Mouse (Mus musculus): ENCODE data around the gene Bcl2l1. TPM values are rescaled to one million over a fixed set of nuclear protein-coding genes. Genes with fewer than 3 reads are reported as not detected.
A peak's percentile ranks its signal among the peaks of the same experiment; 100 is the strongest.

The Bcl2l1 gene
- polyA plus RNA-seq (2015; fragmentation: Nextera tagmentation; extraction: Ambion mirVana) = 209 and 237 TPM in 2 replicates

- H3K4me2 ChIP-seq = peak within 1 kb of the TSS; percentile 81
- H3K9ac ChIP-seq = peak within 1 kb of the TSS; percentile 85
- H3K4me3 ChIP-seq (replicated peaks) = peak within 1 kb of the TSS; percentile 72
- peak within 1 kb of the TSS; percentile 91 for H3K27ac ChIP-seq (replicated peaks)
- peaks cover 59% of the 10 kb centered on the region for H3K4me1 ChIP-seq (replicated peaks)
- H3K9me3 ChIP-seq (replicated peaks) = no peaks in the 10 kb centered on the region
- peaks cover 36% of the 10 kb centered on the region for H3K36me3 ChIP-seq (replicated peaks)
- peak; percentile 94 for ATAC-seq (ENCODE audit: insufficient read depth)
- WGBS (ENCODE audit: insufficient replicate concordance) = under 1% methylated on average over 74 of the region's 74 CpGs
- no peaks in the 10 kb centered on the region for H3K27me3 ChIP-seq
Observed at GRCm38 (mm10) chr2:152831019-152831878, at the start of gene Bcl2l1. TSS of gene Bcl2l1 (minus strand) at chr2:152831728.

- Histone ChIP-seq H3K9ac (no peak overlapping the region), H3K9me3 (replicated peaks) (no peaks in the 10 kb centered on the region), H3K4me3 (replicated peaks) (no peak overlapping the region), H3K27me3 (no peaks in the 10 kb centered on the region), H3K4me2 (no peak overlapping the region), H3K4me1 (replicated peaks) (peaks cover 3% of the 10 kb centered on the region; the same call in 1 of the 2 replicates), H3K36me3 (replicated peaks) (peaks cover 96% of the 10 kb centered on the region), H3K27ac (replicated peaks) (no peak overlapping the region)
- 88% methylated on average over 13 of the region's 13 CpGs for WGBS (ENCODE audit: insufficient replicate concordance)
- no peak for ATAC-seq (ENCODE audit: insufficient read depth)
Observed at GRCm38 (mm10) chr2:152880898-152881297, 49.4 kb upstream of the Bcl2l1 start.

- Histone ChIP-seq H3K27me3 (no peaks in the 10 kb centered on the region), H3K4me3 (replicated peaks) (no peak overlapping the region), H3K4me2 (no peak overlapping the region), H3K36me3 (replicated peaks) (peaks cover 96% of the 10 kb centered on the region), H3K9ac (no peak overlapping the region), H3K27ac (replicated peaks) (no peak overlapping the region), H3K4me1 (replicated peaks) (peaks cover 3% of the 10 kb centered on the region; the same call in 1 of the 2 replicates), H3K9me3 (replicated peaks) (no peaks in the 10 kb centered on the region)
- WGBS (ENCODE audit: insufficient replicate concordance) = 68% methylated on average over 3 of the region's 3 CpGs
- ATAC-seq (ENCODE audit: insufficient read depth) = no peak
Observed at GRCm38 (mm10) chr2:152878239-152878638, 46.7 kb upstream of the Bcl2l1 start.

GRCm38 (mm10) chr2:152863346-152863745, 31.8 kb upstream of the Bcl2l1 start:
- H3K4me1 ChIP-seq (replicated peaks) = peaks cover 13% of the 10 kb centered on the region; the same call in 1 of the 2 replicates
- no peaks in the 10 kb centered on the region for H3K27me3 ChIP-seq
- H3K9ac ChIP-seq = no peak overlapping the region
- H3K9me3 ChIP-seq (replicated peaks) = no peaks in the 10 kb centered on the region
- 93% methylated on average over 6 of the region's 6 CpGs for WGBS (ENCODE audit: insufficient replicate concordance)
- ATAC-seq (ENCODE audit: insufficient read depth) = no peak
- H3K4me3 ChIP-seq (replicated peaks) = no peak overlapping the region
- H3K4me2 ChIP-seq = no peak overlapping the region
- peaks cover 94% of the 10 kb centered on the region for H3K36me3 ChIP-seq (replicated peaks)
- no peak overlapping the region for H3K27ac ChIP-seq (replicated peaks)

- 69% methylated on average over 3 of the region's 3 CpGs for WGBS (ENCODE audit: insufficient replicate concordance)
- H3K4me2 ChIP-seq = no peak overlapping the region
Observed at GRCm38 (mm10) chr2:152862638-152863037, 31.1 kb upstream of the Bcl2l1 start.

DNA sequence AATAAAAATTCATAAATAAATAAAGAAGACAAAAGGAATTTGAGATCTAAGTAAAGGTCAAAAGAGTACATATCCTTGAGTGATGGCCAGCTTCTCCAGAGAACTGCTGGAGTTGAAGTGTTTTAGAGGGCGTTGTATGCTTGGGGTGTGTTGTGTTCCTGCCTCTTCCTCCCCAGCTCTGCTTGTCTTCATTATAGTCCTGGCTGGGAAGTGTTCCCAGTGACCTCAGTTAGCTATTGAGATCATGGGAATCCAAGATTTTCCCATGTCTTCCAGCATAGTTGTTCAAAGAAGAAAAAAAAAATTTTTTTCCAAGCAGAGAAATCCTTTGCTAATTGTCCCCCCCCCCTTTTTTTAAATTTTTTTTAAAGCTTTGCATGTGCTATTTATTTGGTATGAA, 30.4 kb upstream of the Bcl2l1 start:
- Histone ChIP-seq H3K36me3 (replicated peaks) (peaks cover 95% of the 10 kb centered on the region), H3K9me3 (replicated peaks) (no peaks in the 10 kb centered on the region), H3K9ac (no peak overlapping the region), H3K4me2 (no peak overlapping the region), H3K27ac (replicated peaks) (no peak overlapping the region), H3K4me3 (replicated peaks) (no peak overlapping the region), H3K27me3 (no peaks in the 10 kb centered on the region), H3K4me1 (replicated peaks) (0 out of 2 replicates have a peak, but pooled peaks cover 8% of the 10 kb centered on the region)
- ATAC-seq (ENCODE audit: insufficient read depth) = no peak
- WGBS (ENCODE audit: insufficient replicate concordance) = 91% methylated on average over 1 of the region's 1 CpGs

More at GRCm38 (mm10) chr2:152862638-152863037, 31.1 kb upstream of the Bcl2l1 start:
- Histone ChIP-seq H3K36me3 (replicated peaks) (peaks cover 95% of the 10 kb centered on the region), H3K9me3 (replicated peaks) (no peaks in the 10 kb centered on the region), H3K9ac (no peak overlapping the region), H3K27ac (replicated peaks) (no peak overlapping the region), H3K4me1 (replicated peaks) (peaks cover 11% of the 10 kb centered on the region; the same call in 1 of the 2 replicates), H3K4me3 (replicated peaks) (no peak overlapping the region), H3K27me3 (no peaks in the 10 kb centered on the region)
- no peak for ATAC-seq (ENCODE audit: insufficient read depth)

- no peak overlapping the region for H3K27ac ChIP-seq (replicated peaks)
- H3K4me1 ChIP-seq (replicated peaks) = no peaks in the 10 kb centered on the region
- H3K9ac ChIP-seq = no peak overlapping the region
- no peaks in the 10 kb centered on the region for H3K27me3 ChIP-seq
- no peaks in the 10 kb centered on the region for H3K9me3 ChIP-seq (replicated peaks)
- no peak overlapping the region for H3K4me3 ChIP-seq (replicated peaks)
- no peak for ATAC-seq (ENCODE audit: insufficient read depth)
- WGBS (ENCODE audit: insufficient replicate concordance) = 92% methylated on average over 3 of the region's 3 CpGs
- peaks cover 95% of the 10 kb centered on the region for H3K36me3 ChIP-seq (replicated peaks)
- H3K4me2 ChIP-seq = no peak overlapping the region
Observed at GRCm38 (mm10) chr2:152859501-152859900, 28.0 kb upstream of the Bcl2l1 start.

DNA sequence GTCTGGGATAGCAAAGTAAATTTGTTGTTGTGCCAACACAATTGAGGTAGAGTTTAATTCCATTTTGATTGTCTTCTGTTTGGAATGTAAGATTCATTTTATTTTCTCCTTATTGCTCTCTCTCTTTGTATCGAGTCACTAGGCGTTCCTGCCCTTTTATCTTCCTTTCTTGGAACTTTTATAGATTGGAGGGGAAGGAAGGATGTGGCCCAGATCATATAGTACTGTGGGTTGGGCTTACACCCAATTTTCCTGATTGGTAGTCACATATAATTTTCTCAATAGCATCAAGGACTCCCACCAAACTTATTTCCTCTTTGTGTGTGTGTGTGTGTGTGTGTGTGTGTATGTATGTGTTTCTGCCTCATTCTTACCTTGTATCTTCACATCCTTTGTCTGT, 16.9 kb upstream of the Bcl2l1 start:
- peak; percentile 24; the same call in 1 of the 2 replicates for ATAC-seq (ENCODE audit: insufficient read depth)
- Histone ChIP-seq H3K27me3 (no peaks in the 10 kb centered on the region), H3K36me3 (replicated peaks) (peaks cover 44% of the 10 kb centered on the region), H3K9me3 (replicated peaks) (no peaks in the 10 kb centered on the region), H3K4me2 (peak overlapping the region; percentile 75), H3K27ac (replicated peaks) (peak overlapping the region; percentile 96), H3K4me1 (replicated peaks) (peaks cover 37% of the 10 kb centered on the region), H3K4me3 (replicated peaks) (peak overlapping the region; percentile 84), H3K9ac (peak overlapping the region; percentile 94)
- WGBS (ENCODE audit: insufficient replicate concordance) = 2% methylated on average over 2 of the region's 2 CpGs

DNA sequence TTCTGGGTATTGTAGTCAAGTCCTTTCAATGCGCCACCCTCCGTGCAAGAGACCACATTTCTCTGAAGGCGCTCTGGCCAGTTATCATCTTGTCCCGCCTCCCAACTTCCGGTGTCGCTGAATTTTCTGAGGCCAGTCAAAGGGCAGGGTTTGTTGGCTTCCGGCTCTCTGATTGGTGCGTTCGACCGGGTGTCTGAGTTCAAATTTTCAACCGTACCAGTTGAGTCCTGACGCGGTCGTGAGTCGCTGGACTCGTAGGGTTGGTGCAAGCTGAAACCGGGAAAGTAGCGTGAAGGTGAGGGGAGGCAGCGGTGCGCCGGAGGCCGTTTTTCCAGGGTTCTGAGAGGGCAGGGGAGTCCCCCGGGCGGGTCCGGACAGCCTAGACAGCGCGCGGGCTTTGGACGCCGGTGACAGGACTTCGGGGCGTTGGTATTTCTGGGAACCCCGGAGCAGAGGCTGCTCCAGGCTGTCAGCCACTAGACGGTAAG, 16.3 kb upstream of the Bcl2l1 start, which contains the start of gene Tpx2:
Tpx2 (plus strand) TSS at position 150 of the 488 bp plus-strand sequence.
- Histone ChIP-seq H3K27ac (replicated peaks) (peak within 1 kb of the TSS; percentile 96), H3K4me2 (peak within 1 kb of the TSS; percentile 75), H3K36me3 (replicated peaks) (peaks cover 38% of the 10 kb centered on the region), H3K9me3 (replicated peaks) (no peaks in the 10 kb centered on the region), H3K4me3 (replicated peaks) (peak within 1 kb of the TSS; percentile 84), H3K27me3 (no peaks in the 10 kb centered on the region), H3K9ac (peak within 1 kb of the TSS; percentile 94), H3K4me1 (replicated peaks) (peaks cover 33% of the 10 kb centered on the region)
- peak; percentile 98 for ATAC-seq (ENCODE audit: insufficient read depth)
- WGBS (ENCODE audit: insufficient replicate concordance) = under 1% methylated on average over 34 of the region's 34 CpGs

GRCm38 (mm10) chr2:152847057-152847814, 15.7 kb upstream of the Bcl2l1 start:
- H3K36me3 ChIP-seq (replicated peaks) = peaks cover 32% of the 10 kb centered on the region
- peak overlapping the region; percentile 84; the same call in 1 of the 2 replicates for H3K4me3 ChIP-seq (replicated peaks)
- H3K27ac ChIP-seq (replicated peaks) = no peak overlapping the region; the same call in none of the 2 replicates
- peaks cover 28% of the 10 kb centered on the region for H3K4me1 ChIP-seq (replicated peaks)
- WGBS (ENCODE audit: insufficient replicate concordance) = 11% methylated on average over 3 of the region's 3 CpGs
- ATAC-seq (ENCODE audit: insufficient read depth) = no peak
- H3K4me2 ChIP-seq = peak overlapping the region; percentile 47
- H3K9ac ChIP-seq = peak overlapping the region; percentile 11; the same call in 1 of the 2 replicates
- no peaks in the 10 kb centered on the region for H3K27me3 ChIP-seq
- no peaks in the 10 kb centered on the region for H3K9me3 ChIP-seq (replicated peaks)

Data from liver, embryonic 15.5 days (tissue).